Mouse (Mus musculus): Measurements from ENCODE around the gene Map3k13. TPM values are rescaled to one million over a fixed set of nuclear protein-coding genes. Genes with fewer than 3 reads are reported as not detected.
"Not testable (repeated sequence)": the region's sequence is repeated elsewhere in the genome, so short reads cannot be mapped to it uniquely, and the experiment has no call there.

The Map3k13 gene
- under 1 TPM; 0.41 to 0.42 TPM for total RNA-seq (2021)
- long read RNA-seq, experiment 1, partial matches to known transcripts, result 0 of 16 reads
- long read RNA-seq, experiment 1, other reads (novel, unspliced or antisense), result 16 of 16 reads
- long read RNA-seq, experiment 2, partial matches to known transcripts, result 0 of 15 reads
- long read RNA-seq, experiment 2, other reads (novel, unspliced or antisense), result 15 of 15 reads

GRCm38 (mm10) chr16:21793875-21794696, at the start of gene Map3k13:
Map3k13 (plus strand) TSS chr16:21794346.
- intact Hi-C loops (cut with DNase I), result no loop called here
- peak; percentile 90 to 94 for DNase-seq

DNA sequence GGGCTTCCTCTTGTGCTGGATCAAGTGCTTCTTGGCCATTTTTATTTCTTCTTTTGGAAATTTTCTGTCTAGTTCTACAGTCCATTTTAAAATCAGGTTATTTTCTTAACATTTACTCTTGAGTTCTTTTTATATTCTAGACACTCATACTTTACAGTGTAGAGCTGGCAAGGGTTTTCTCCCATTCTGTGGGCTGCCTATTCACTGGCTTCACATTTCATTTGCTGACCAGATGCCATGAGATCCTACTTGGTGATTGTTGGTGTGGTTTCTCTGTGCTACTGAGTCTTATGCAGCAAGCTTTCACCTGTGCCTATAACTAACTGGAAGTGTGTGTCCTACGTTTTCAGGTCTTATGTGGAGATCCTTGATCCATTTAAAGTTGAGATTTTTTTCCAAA, 35.7 kb upstream of the Map3k13 start:
- intact Hi-C loops (cut with DNase I), result no loop called here
- no peak for DNase-seq

DNA sequence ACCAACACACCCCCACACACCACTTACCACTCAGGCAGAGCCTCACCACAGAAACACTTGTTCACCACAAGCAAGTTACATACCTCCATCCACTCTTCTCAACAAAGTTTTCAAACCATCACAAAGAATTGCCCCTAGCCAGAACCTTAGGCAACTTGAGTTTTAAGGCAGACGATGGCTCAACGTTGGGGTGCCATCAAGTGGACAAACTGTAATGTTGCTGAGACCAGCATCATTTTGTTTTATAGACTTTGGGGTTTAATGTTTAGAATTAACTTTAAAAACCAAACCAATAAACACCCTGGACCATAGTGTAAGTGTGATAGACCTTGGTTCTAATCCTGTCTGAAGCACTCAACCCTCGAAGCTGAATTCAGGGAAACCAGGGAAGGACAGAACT, 25.9 kb upstream of the Map3k13 start:
- DNase-seq, result no peak
- intact Hi-C loops (cut with DNase I), result no loop called here

DNA sequence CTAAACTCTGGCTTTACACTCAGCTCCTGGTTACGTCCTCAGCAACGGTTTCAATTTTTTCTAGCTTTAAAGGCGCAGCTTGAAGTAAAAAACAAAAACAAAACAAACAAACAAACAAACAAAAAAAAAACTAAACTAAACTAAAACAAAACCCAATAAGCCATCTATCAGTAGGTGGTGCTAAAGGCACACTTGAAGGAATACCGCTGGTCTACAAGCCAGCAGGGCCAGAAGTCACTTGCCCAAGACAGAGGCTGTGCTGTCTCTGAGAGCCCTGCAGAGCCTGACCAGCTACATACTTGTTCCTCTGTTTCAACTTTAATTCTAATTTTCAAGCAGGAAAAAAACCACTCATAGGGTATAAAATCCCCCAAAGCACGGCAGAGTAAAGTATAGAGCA, 24.5 kb upstream of the Map3k13 start:
- DNase-seq, result no peak
- intact Hi-C loops (cut with DNase I), result loop anchor here (5.0 kb wide), 1 partner anchor 48 kb away; no protein-coding TSS in a partner anchor

DNA sequence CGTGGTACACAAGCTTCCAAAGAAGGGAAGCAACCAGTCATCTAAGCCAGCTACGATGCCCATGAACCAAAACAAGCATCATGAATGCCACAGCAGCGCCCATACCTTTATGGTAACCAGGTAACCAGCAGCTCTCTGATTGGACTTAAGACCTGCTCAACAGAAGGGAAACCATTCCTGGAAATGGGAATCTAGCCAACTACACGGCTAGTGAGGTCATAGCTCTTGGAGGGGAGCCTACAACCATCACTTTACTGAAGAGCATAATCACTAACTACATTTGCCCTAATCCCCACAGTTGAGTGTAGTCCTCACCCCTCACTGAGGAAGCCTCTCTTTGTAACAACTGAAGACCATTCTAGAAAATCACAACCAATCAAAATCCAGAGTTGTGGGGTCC, 19.4 kb upstream of the Map3k13 start:
- DNase-seq, result no peak
- intact Hi-C loops (cut with DNase I), result loop anchor here (5.0 kb wide), 1 partner anchor 43 kb away; no protein-coding TSS in a partner anchor

GRCm38 (mm10) chr16:21778293-21778866, 15.8 kb upstream of the Map3k13 start:
- no peak for DNase-seq
- intact Hi-C loops (cut with DNase I), result no loop called here

GRCm38 (mm10) chr16:21779149-21779548, 15.0 kb upstream of the Map3k13 start:
- no peak for DNase-seq
- intact Hi-C loops (cut with DNase I), result no loop called here

DNA sequence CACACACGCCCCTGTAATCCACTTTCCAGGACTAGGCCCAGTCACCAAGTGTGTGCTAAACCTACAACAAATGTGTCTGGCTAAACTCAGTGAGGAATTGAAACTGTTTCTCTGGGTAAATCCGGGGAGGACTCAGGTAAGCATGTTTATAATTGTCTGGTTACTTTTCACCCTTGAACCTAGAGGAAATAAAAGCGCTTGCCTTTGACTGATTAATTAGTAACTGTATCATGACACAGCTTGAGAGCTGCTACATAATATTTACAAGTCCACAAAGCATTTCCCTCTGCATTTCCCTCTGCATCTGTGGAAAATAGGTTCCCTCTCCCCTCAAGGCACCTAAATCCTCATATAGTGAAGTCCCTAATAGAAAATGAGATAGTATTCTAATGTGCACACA, 12.9 kb upstream of the Map3k13 start:
- DNase-seq, result no peak
- intact Hi-C loops (cut with DNase I), result no loop called here

GRCm38 (mm10) chr16:21781895-21782294, 12.3 kb upstream of the Map3k13 start:
- no peak for DNase-seq
- intact Hi-C loops (cut with DNase I), result no loop called here

- intact Hi-C loops (cut with DNase I), result no loop called here
- DNase-seq, result no peak
Measured at GRCm38 (mm10) chr16:21782807-21783206, 11.3 kb upstream of the Map3k13 start.

DNA sequence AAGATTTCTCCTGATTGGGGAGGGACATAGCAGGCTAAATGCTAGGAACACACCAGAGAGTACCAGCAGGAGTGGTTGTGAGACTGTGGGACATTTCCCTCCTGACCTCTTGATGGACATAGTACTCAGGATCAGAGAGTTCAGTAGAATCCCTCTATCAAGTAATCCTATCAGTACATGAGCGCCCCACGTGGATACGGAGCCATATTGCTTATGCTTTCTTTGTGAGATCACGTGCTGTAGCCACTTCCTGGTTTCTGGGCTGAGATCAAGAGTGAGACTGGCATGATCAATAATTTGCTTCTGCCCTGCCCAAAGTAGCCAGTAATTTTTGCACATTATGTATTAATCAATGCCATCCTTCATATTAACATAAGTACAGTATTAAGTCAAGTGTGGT, 9.1 kb upstream of the Map3k13 start:
- intact Hi-C loops (cut with DNase I), result no loop called here
- DNase-seq, result no peak

GRCm38 (mm10) chr16:21786317-21786716, 7.8 kb upstream of the Map3k13 start:
- DNase-seq, result no peak
- intact Hi-C loops (cut with DNase I), result no loop called here

DNA sequence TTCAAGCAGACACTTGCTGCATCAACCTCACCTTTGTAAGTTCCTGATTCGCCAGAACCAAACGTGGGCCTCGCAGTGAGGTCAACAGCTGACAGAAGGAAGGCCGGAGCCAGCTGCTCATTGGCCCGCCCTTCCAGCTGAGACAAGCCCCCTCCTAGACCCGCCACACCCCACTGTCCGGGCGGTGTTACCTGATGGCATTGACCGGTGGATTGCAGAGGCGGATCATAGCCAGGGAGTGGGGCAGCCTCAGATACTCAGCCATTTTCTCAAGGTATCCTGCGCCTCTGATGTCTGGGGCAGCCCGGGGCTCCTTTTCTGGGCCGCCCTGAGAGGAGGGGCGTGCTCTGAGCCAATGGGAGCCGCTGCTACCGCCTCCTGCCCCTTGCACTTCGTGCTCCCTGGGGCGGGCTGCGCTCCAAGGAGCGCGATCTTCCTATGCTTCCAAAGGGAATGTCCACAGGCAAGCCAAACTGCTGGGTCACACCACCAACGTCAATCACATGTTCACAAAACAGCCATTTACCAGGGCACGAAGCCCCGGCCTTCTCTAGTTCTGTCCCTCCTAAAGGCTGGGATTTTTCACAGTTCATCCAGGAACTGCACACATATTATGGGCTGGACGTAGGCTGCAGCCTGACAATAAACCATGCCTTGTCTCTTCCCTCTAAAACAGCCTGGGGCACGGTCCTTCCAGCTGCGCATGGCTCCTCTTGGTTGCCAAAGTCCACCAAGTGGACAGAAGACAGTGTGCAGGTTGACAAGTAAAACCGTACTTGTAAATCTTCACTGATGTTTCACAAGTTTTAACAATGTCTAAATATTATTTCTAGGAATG, 6.4 kb upstream of the Map3k13 start, which contains the start of gene Ehhadh:
TSS of gene Ehhadh (minus strand) at position 292 of the 838 bp plus-strand sequence.
- intact Hi-C loops (cut with DNase I), result no loop called here
- peak; percentile 62 to 66 for DNase-seq

DNA sequence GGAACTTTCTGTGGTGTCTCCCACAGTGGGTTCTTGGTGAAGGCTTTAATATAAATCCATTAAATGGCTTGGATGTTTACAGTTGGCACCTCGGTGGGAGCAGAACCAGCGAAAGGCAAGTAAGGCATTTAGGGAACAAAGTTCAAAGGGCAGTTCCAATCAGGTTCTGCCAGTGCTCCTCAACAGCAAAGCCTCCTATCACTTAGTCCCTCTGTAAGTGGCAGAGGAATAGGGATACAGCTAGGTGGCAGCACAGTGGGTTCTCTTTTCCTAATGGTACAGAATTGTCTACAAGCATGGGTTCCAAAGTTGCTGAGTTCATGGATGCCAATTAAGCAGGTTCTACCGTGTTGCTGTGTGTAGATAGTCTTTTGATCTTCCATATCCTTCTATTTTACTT, 5.6 kb upstream of the Map3k13 start:
- no peak for DNase-seq
- intact Hi-C loops (cut with DNase I), result no loop called here

DNA sequence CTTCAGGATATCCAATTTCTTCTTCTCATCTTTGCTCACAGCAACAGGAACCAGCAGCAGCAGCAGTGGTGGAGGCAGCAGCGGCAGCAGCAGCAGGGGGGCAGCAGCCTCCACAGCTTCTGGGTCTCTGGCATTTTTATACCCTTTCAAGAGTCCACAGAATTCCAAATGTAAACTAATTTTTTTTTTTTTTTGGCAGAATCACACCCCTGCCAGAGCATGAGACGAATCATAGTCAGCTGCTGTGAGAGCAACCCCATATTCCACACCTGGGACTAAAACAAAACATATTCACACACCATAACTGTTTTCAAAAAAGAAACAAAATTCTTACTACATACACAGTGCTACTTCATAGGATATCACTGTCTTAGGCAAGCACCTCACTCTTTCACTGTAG, 5.0 kb upstream of the Map3k13 start:
- no peak for DNase-seq
- intact Hi-C loops (cut with DNase I), result no loop called here

DNA sequence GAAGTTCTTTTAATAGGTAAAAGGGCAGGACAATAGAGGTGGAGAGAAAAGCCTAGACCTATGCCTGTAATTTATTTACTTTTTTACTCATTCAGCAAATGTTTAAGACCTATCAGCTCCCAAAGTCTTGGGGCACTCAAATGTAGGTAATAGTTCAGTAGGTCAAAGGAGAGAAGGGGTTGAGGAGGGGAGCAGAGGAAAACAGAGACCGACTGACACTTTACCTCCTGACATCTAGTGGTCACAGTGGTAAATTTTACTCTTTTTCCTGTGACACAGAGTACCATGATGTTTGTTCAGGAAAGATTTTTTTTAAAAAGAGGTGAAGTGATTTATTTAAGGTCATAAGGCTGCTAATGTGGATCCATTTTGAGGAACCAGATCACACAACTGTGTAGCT, 3.7 kb upstream of the Map3k13 start:
- intact Hi-C loops (cut with DNase I), result no loop called here
- DNase-seq, result no peak

- DNase-seq, result no peak
- intact Hi-C loops (cut with DNase I), result no loop called here
Measured at GRCm38 (mm10) chr16:21791779-21792178, 2.4 kb upstream of the Map3k13 start.

GRCm38 (mm10) chr16:21793080-21793810, 901 bp upstream of the Map3k13 start:
- DNase-seq; intact Hi-C loops (cut with DNase I): not testable (repeated sequence)

- intact Hi-C loops (cut with DNase I), result no loop called here
- no peak for DNase-seq
Measured at GRCm38 (mm10) chr16:21794697-21795045, 525 bp downstream of the Map3k13 start.

GRCm38 (mm10) chr16:21795071-21795470, 925 bp downstream of the Map3k13 start:
- no peak for DNase-seq
- intact Hi-C loops (cut with DNase I), result no loop called here

All from gastrocnemius, postnatal 36 days (tissue).